Mouse (Mus musculus) lung, adult 2 months (tissue): ENCODE results near the gene Guf1. TPM values are rescaled to one million over a fixed set of nuclear protein-coding genes. Genes with fewer than 3 reads are reported as not detected.

Experiments
- DNase-seq: peaks from one replicate; pipeline ENCODE4 v3.0.0; 2022
- H3K4me1 ChIP-seq: fragments of 200-500 bp; 2 replicates; pipeline ENCODE4 v1.6.1; 2011; ENCODE audit warnings: low read length; ENCODE audit not compliant: control insufficient read depth, insufficient read depth
- H3K4me3 ChIP-seq: fragments of 200-500 bp; replicated peaks from 2 replicates; pipeline ENCODE3; 2011; ENCODE audit warnings: low read depth, mild to moderate bottlenecking, control low read depth, low read length; ENCODE audit errors: extremely low read depth
- CTCF ChIP-seq: fragments of 200-500 bp; IDR thresholded peaks from 2 replicates; pipeline ENCODE4 v1.5.1; 2011; ENCODE audit warnings: mild to moderate bottlenecking, low read length, control low read depth; ENCODE audit not compliant: insufficient read depth
- POLR2A ChIP-seq: fragments of 200-500 bp; IDR thresholded peaks from 2 replicates; pipeline ENCODE4 v1.6.1; 2011; ENCODE audit warnings: low read depth, mild to moderate bottlenecking, control low read depth, low read length, borderline replicate concordance; ENCODE audit errors: extremely low read depth
- WGBS: fragments of 180-500 bp; shearing (Covaris S2); methylation state at CpG from one replicate; pipeline ENCODE4 v1.1.7; 2018; 5-methylcytosine and 5-hydroxymethylcytosine counted together
- polyA plus RNA-seq: library from polyadenylated mRNA; depleted of rRNA; stranded (reverse); fragments of >200 nt; gene quantifications from 2 replicates; pipeline ENCODE4 v1.2.3, GENCODE M21; 2012; rRNA removed

Guf1 gene
- 4.8 and 5.4 TPM in 2 replicates for polyA plus RNA-seq

GRCm38 (mm10) chr5:69556628-69557403 lies at the start of gene Guf1:
TSS of gene Guf1 (plus strand) at chr5:69556923.
- TF ChIP-seq CTCF (no peak), POLR2A (peak; percentile 74; the same call in 1 of the 2 replicates)
- WGBS: under 1% methylated on average over 72 of the region's 72 CpGs
- Histone ChIP-seq H3K4me3 (peak within 1 kb of the TSS; percentile 69), H3K4me1 (no peaks in the 10 kb centered on the region)
- peak; percentile 95 for DNase-seq

DNA sequence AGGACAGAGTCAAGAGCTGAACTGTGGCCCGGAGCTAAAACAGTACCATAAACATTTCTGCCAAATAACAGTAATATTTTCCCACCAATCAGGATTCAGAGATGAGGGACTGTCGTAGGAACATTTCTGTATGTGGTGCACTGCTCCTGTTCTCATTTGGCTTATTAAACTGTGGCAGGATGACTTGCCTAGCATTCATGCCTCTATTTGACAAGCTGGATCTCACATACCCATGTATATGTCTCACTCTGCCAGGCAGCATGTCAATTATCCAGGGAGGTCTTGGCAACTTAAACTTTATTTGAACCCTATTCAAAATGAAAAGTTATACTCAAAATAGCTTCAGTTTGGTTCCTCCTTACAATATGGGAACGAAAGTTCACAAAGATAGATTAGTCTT lies 49.7 kb upstream of the Guf1 start:
- WGBS: 71% methylated on average over 3 of the region's 3 CpGs

DNA sequence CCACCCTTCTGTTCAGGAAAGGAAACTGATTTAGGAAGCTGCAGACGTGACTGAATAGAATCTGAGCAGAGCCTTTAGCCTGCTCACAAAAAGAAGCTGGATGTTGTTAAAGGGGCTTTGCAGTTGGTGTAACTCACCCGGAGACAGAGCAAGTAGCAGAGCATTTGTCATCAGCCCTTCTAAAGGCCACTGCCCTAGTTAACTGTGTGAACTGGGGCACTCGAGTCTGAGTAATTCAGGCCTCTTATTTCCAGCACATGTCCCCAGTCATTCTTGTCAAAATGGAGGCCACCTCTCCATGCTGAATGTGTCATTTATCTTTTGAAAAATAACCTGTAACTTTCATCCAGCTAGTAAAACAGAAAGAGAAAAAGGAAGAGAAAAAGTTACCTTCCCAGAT lies 45.1 kb upstream of the Guf1 start:
- no peak overlapping the region for H3K4me3 ChIP-seq
- DNase-seq: no peak
- TF ChIP-seq CTCF (no peak), POLR2A (no peak)
- 40% methylated on average over 3 of the region's 3 CpGs for WGBS
- no peaks in the 10 kb centered on the region for H3K4me1 ChIP-seq

More for the DNA sequence above, 49.7 kb upstream of the Guf1 start:
- no peaks in the 10 kb centered on the region for H3K4me1 ChIP-seq
- TF ChIP-seq POLR2A (no peak), CTCF (no peak)
- no peak overlapping the region for H3K4me3 ChIP-seq
- no peak for DNase-seq

GRCm38 (mm10) chr5:69512203-69512602 lies 44.5 kb upstream of the Guf1 start:
- 38% methylated on average over 4 of the region's 4 CpGs for WGBS
- TF ChIP-seq CTCF (no peak), POLR2A (no peak)
- Histone ChIP-seq H3K4me1 (no peaks in the 10 kb centered on the region), H3K4me3 (no peak overlapping the region)
- DNase-seq: no peak

GRCm38 (mm10) chr5:69520661-69521278 lies 36.0 kb upstream of the Guf1 start:
- WGBS: 34% methylated on average over 7 of the region's 7 CpGs
- Histone ChIP-seq H3K4me1 (no peaks in the 10 kb centered on the region), H3K4me3 (no peak overlapping the region)
- peak; percentile 24 for DNase-seq
- TF ChIP-seq POLR2A (no peak), CTCF (peak; percentile 25; the same call in 1 of the 2 replicates)

- WGBS: 45% methylated on average over 5 of the region's 5 CpGs
- no peak for DNase-seq
- H3K4me1 ChIP-seq: no peaks in the 10 kb centered on the region
- TF ChIP-seq CTCF (no peak), POLR2A (no peak)
- H3K4me3 ChIP-seq: peak overlapping the region; percentile 23
These were observed 34.7 kb upstream of the Guf1 start for GRCm38 (mm10) chr5:69522064-69522463.

DNA sequence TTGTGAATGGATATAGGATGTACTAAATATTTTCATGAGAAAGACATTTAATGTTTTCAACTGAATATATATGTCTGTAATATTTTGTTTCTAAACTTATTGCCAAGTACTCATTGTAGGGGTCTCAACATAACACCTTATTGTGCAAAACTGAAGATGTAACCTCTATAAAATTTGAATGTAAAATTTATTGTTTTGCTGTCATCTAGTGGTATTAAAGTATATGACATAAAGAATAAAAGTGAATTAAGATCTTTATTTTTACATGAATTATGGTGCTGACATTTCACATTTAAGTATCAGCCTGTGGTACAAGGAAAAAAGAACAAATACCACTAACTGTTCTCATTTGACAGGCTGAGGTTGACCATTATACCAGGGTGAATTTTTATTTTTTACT lies 32.8 kb upstream of the Guf1 start:
- DNase-seq: no peak
- TF ChIP-seq CTCF: no peak
- TF ChIP-seq POLR2A: no peak
- no peaks in the 10 kb centered on the region for H3K4me1 ChIP-seq

GRCm38 (mm10) chr5:69541680-69542079 lies 15.0 kb upstream of the Guf1 start:
- H3K4me1 ChIP-seq: no peaks in the 10 kb centered on the region
- no peak for TF ChIP-seq POLR2A
- no peak for TF ChIP-seq CTCF
- WGBS: 62% methylated on average over 1 of the region's 1 CpGs
- DNase-seq: no peak
- no peak overlapping the region for H3K4me3 ChIP-seq

More for the DNA sequence above, 32.8 kb upstream of the Guf1 start:
- H3K4me3 ChIP-seq: no peak overlapping the region

- Histone ChIP-seq H3K4me1 (no peaks in the 10 kb centered on the region), H3K4me3 (no peak within 1 kb of the TSS)
- DNase-seq: no peak
- 55% methylated on average over 4 of the region's 4 CpGs for WGBS
- TF ChIP-seq POLR2A (no peak), CTCF (no peak)
These were observed 14.2 kb upstream of the Guf1 start, which contains the start of gene Yipf7 for GRCm38 (mm10) chr5:69542489-69542888. TSS of gene Yipf7 (minus strand) at chr5:69542648.

DNA sequence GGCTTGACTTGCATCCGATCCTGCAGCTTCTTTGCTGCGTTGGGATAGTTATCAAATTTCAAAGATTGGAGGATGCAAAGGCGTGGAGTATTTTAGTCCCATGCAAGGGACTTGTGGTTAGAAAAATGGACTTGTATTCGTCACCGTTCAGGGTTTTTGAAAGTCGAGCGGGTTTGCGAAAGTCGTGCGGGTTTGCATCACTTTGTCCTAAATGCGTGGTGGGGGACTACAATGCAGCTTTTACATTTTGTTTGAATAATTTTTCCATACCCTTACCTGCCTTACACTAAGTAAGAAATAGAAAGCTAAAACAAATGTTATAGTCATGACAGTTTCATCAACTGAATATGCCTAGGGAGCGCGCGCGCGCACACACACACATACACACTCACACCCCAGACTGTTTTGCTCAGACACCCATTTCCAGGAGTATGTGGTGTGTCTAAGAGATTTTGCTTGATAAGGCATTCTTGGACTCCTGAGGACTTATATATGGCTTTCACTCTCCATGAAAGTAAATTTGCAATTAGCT lies 747 bp downstream of the Guf1 start:
- peak overlapping the region; percentile 69 for H3K4me3 ChIP-seq
- no peak for DNase-seq
- no peaks in the 10 kb centered on the region for H3K4me1 ChIP-seq
- 8% methylated on average over 16 of the region's 16 CpGs for WGBS
- TF ChIP-seq CTCF (no peak), POLR2A (no peak)
